Mouse (Mus musculus) neural tube, embryonic 12.5 days (tissue): ENCODE data around the gene Gng13. TPM values are rescaled to one million over a fixed set of nuclear protein-coding genes. Genes with fewer than 3 reads are reported as not detected.
A peak's percentile ranks its signal among the peaks of the same experiment; 100 is the strongest.

ENCODE experiments used
- ATAC-seq: fragments of 200-750 bp; cut with Nextera tagmentation; 2 replicates; pipeline ENCODE4 v1.8.0; 2017; ENCODE audit warnings: low read depth, mild to moderate bottlenecking, moderate TSS enrichment, moderate library complexity; ENCODE audit not compliant: low FRiP score
- H3K27ac ChIP-seq: fragments of 300-500 bp; sonication (generic); 2 replicates; pipeline ENCODE4 v1.5.1; 2016
- H3K27me3 ChIP-seq: fragments of 300-500 bp; sonication (generic); replicated peaks from 2 replicates; pipeline ENCODE4 v1.6.1; 2016; ENCODE audit warnings: mild to moderate bottlenecking
- H3K36me3 ChIP-seq: fragments of 300-500 bp; sonication (generic); 2 replicates; pipeline ENCODE4 v1.6.1; 2016; ENCODE audit warnings: mild to moderate bottlenecking
- H3K4me1 ChIP-seq: fragments of 300-500 bp; sonication (generic); 2 replicates; pipeline ENCODE4 v1.6.1; 2016
- H3K4me2 ChIP-seq: fragments of 300-500 bp; sonication (generic); replicated peaks from 2 replicates; pipeline ENCODE4 v1.6.1; 2016; ENCODE audit warnings: mild to moderate bottlenecking
- H3K4me3 ChIP-seq: fragments of 300-500 bp; sonication (generic); 2 replicates; pipeline ENCODE4 v1.5.1; 2016
- H3K9ac ChIP-seq: fragments of 300-500 bp; sonication (generic); 2 replicates; pipeline ENCODE4 v1.6.1; 2016; ENCODE audit warnings: mild to moderate bottlenecking
- H3K9me3 ChIP-seq: fragments of 300-500 bp; sonication (generic); 2 replicates; pipeline ENCODE4 v1.6.1; 2016; ENCODE audit warnings: mild to moderate bottlenecking
- WGBS: fragments of 180-500 bp; shearing (Covaris S2); methylation state at CpG from one replicate; pipeline ENCODE4 v1.1.7; 2016; 5-methylcytosine and 5-hydroxymethylcytosine counted together
- polyA plus RNA-seq: library from polyadenylated mRNA; unstranded; fragments of >200 nt; fragmentation: Nextera tagmentation; extraction: Ambion mirVana; gene quantifications from 2 replicates; pipeline ENCODE4 v1.2.1, GENCODE M21; 2016

The Gng13 gene
- polyA plus RNA-seq, 1 experiment from 2014 or later: 2.1 TPM

GRCm38 (mm10) chr17:25711136-25711535 lies 5.8 kb upstream of the Gng13 start:
- WGBS: 82% methylated on average over 4 of the region's 4 CpGs
- H3K4me1 ChIP-seq: no peaks in the 10 kb centered on the region
- H3K36me3 ChIP-seq: no peaks in the 10 kb centered on the region
- no peak overlapping the region for H3K9ac ChIP-seq
- no peak for ATAC-seq
- H3K27ac ChIP-seq: no peak overlapping the region
- H3K9me3 ChIP-seq: no peaks in the 10 kb centered on the region
- no peak overlapping the region for H3K4me3 ChIP-seq
- H3K27me3 ChIP-seq: peaks cover 6% of the 10 kb centered on the region
- H3K4me2 ChIP-seq: no peak overlapping the region

- H3K27me3 ChIP-seq: peaks cover 36% of the 10 kb centered on the region
- no peak overlapping the region for H3K9ac ChIP-seq
- peaks cover 10% of the 10 kb centered on the region; the same call in 1 of the 2 replicates for H3K4me1 ChIP-seq
- ATAC-seq: no peak
- H3K4me3 ChIP-seq: no peak overlapping the region
- no peak overlapping the region for H3K4me2 ChIP-seq
- no peaks in the 10 kb centered on the region for H3K9me3 ChIP-seq
- no peak overlapping the region for H3K27ac ChIP-seq
- 59% methylated on average over 3 of the region's 3 CpGs for WGBS
- peaks cover 10% of the 10 kb centered on the region for H3K36me3 ChIP-seq
These were observed 1.3 kb upstream of the Gng13 start for GRCm38 (mm10) chr17:25715627-25716026.

DNA sequence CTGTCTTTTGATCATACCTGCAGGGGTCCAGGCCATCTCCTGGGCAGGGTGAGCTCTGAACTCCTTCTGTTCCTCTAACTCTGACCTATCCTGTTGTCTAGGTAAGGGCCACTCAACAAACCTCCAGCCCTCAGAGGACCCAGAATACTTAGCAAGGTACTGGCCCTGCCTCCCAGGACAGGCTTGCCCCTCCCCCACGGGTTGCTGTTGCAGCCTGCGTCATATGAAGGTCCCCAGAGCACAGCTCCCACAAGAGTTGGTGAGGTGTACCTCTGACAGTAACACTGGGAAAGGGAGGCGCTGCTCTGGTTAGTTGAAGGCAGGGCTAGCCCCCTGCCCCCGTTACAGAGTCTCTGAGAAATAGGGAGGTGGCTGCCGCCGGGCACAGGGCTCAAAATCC lies 841 bp upstream of the Gng13 start:
- peaks cover 10% of the 10 kb centered on the region; the same call in 1 of the 2 replicates for H3K4me1 ChIP-seq
- no peak overlapping the region for H3K4me2 ChIP-seq
- peaks cover 15% of the 10 kb centered on the region for H3K36me3 ChIP-seq
- no peak overlapping the region for H3K27ac ChIP-seq
- H3K27me3 ChIP-seq: peaks cover 36% of the 10 kb centered on the region
- H3K9ac ChIP-seq: no peak overlapping the region
- H3K4me3 ChIP-seq: no peak overlapping the region
- ATAC-seq: no peak
- WGBS: 5% methylated on average over 6 of the region's 6 CpGs
- no peaks in the 10 kb centered on the region for H3K9me3 ChIP-seq

- no peak for ATAC-seq
- 4% methylated on average over 6 of the region's 6 CpGs for WGBS
- Histone ChIP-seq H3K4me1 (peaks cover 10% of the 10 kb centered on the region; the same call in 1 of the 2 replicates), H3K27me3 (peaks cover 36% of the 10 kb centered on the region), H3K4me3 (peak overlapping the region; percentile 33), H3K27ac (no peak overlapping the region), H3K9me3 (no peaks in the 10 kb centered on the region), H3K4me2 (peak overlapping the region; percentile 71), H3K36me3 (peaks cover 26% of the 10 kb centered on the region), H3K9ac (peak overlapping the region; percentile 53; the same call in 1 of the 2 replicates)
These were observed 720 bp downstream of the Gng13 start for GRCm38 (mm10) chr17:25717691-25718090.

- no peak overlapping the region for H3K4me2 ChIP-seq
- H3K9me3 ChIP-seq: no peaks in the 10 kb centered on the region
- peaks cover 14% of the 10 kb centered on the region for H3K4me1 ChIP-seq
- 98% methylated on average over 5 of the region's 5 CpGs for WGBS
- H3K27ac ChIP-seq: no peak overlapping the region
- ATAC-seq: no peak
- no peak overlapping the region for H3K9ac ChIP-seq
- H3K27me3 ChIP-seq: peaks cover 26% of the 10 kb centered on the region
- H3K36me3 ChIP-seq: peaks cover 42% of the 10 kb centered on the region
- H3K4me3 ChIP-seq: no peak overlapping the region
These were observed 4.5 kb downstream of the Gng13 start for GRCm38 (mm10) chr17:25721476-25721875.

DNA sequence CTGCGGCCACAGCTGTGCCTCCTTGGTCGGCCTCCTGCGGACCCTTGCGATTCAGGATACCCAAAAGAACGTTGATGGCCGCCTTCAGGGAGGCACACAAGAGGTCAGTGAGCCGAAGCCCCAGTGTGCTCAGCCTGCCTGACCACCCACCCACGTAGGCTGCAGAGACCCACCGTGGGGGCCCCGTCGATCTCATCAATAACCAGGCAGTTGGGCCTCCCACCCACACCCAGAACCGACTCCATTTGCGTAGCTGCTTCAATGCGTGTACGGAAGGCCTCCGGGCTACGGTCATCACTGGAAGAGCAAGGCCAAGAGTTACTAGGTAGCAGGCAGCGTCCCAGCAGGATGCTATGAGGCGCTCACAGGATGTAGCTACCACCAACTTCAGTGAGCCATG lies 6.5 kb downstream of the Gng13 start:
- 92% methylated on average over 19 of the region's 19 CpGs for WGBS
- no peak overlapping the region for H3K4me2 ChIP-seq
- 0 out of 2 replicates have a peak overlapping the region, but pooled peaks have one; percentile 8 for H3K9ac ChIP-seq
- H3K9me3 ChIP-seq: no peaks in the 10 kb centered on the region
- H3K4me1 ChIP-seq: peaks cover 18% of the 10 kb centered on the region
- H3K4me3 ChIP-seq: no peak overlapping the region
- H3K27me3 ChIP-seq: peaks cover 6% of the 10 kb centered on the region; the same call in 1 of the 2 replicates
- no peak overlapping the region for H3K27ac ChIP-seq
- no peak for ATAC-seq
- H3K36me3 ChIP-seq: peaks cover 42% of the 10 kb centered on the region

- no peak overlapping the region for H3K4me3 ChIP-seq
- H3K9me3 ChIP-seq: no peaks in the 10 kb centered on the region
- H3K9ac ChIP-seq: no peak overlapping the region
- peaks cover 22% of the 10 kb centered on the region for H3K4me1 ChIP-seq
- ATAC-seq: no peak
- H3K27me3 ChIP-seq: peaks cover 3% of the 10 kb centered on the region; the same call in 1 of the 2 replicates
- H3K4me2 ChIP-seq: no peak overlapping the region
- WGBS: 72% methylated on average over 7 of the region's 7 CpGs
- peaks cover 42% of the 10 kb centered on the region for H3K36me3 ChIP-seq
- no peak overlapping the region for H3K27ac ChIP-seq
These were observed 6.9 kb downstream of the Gng13 start for GRCm38 (mm10) chr17:25723919-25724318.

GRCm38 (mm10) chr17:25725264-25725663 lies 8.3 kb downstream of the Gng13 start:
- Histone ChIP-seq H3K9ac (no peak overlapping the region), H3K9me3 (no peaks in the 10 kb centered on the region), H3K27ac (no peak overlapping the region), H3K36me3 (peaks cover 38% of the 10 kb centered on the region), H3K27me3 (no peaks in the 10 kb centered on the region), H3K4me2 (no peak overlapping the region), H3K4me1 (peaks cover 23% of the 10 kb centered on the region), H3K4me3 (no peak overlapping the region)
- no peak for ATAC-seq
- WGBS: 79% methylated on average over 6 of the region's 6 CpGs

- ATAC-seq: peak; percentile 97
- Histone ChIP-seq H3K4me3 (peak within 1 kb of the TSS; percentile 63), H3K27ac (no peak within 1 kb of the TSS), H3K36me3 (peaks cover 33% of the 10 kb centered on the region), H3K9me3 (no peaks in the 10 kb centered on the region), H3K4me2 (peak within 1 kb of the TSS; percentile 93), H3K4me1 (peaks cover 26% of the 10 kb centered on the region), H3K27me3 (no peaks in the 10 kb centered on the region), H3K9ac (peak within 1 kb of the TSS; percentile 77)
- WGBS: under 1% methylated on average over 37 of the region's 37 CpGs
These were observed 10.5 kb downstream of the Gng13 start, which contains the start of the genes Chtf18 and Rpusd1 for GRCm38 (mm10) chr17:25727265-25728008. Chtf18 (minus strand) TSS chr17:25727419. Rpusd1 (plus strand) TSS chr17:25727670.

GRCm38 (mm10) chr17:25728009-25728270 lies 11.0 kb downstream of the Gng13 start:
- peak overlapping the region; percentile 77 for H3K9ac ChIP-seq
- peak overlapping the region; percentile 93 for H3K4me2 ChIP-seq
- H3K27me3 ChIP-seq: no peaks in the 10 kb centered on the region
- H3K9me3 ChIP-seq: no peaks in the 10 kb centered on the region
- peaks cover 26% of the 10 kb centered on the region for H3K4me1 ChIP-seq
- peak overlapping the region; percentile 63 for H3K4me3 ChIP-seq
- peaks cover 28% of the 10 kb centered on the region for H3K36me3 ChIP-seq
- 23% methylated on average over 4 of the region's 4 CpGs for WGBS
- H3K27ac ChIP-seq: no peak overlapping the region
- ATAC-seq: peak; percentile 19

DNA sequence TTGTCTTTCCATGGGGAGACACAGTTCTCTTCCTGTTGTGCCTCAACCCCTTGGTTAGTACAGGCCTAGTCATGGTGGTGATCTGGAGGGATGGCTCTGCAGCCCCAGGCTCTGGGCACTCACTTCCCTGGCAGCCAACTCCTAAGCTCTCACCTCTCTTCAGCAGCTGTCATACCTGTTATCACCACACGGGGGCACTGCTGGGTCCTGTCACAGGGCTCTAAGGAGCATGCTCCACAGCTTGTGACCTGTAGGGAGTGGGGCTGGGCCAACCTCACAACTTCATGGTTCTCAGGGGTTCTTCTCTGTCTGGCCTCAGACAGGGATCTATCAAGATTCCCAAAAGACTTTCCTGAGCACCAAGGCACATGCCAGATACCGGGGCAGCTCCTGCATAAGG lies 15.1 kb downstream of the Gng13 start:
- no peak for ATAC-seq

GRCm38 (mm10) chr17:25735246-25735645 lies 18.3 kb downstream of the Gng13 start:
- no peak overlapping the region for H3K27ac ChIP-seq
- peaks cover 3% of the 10 kb centered on the region; the same call in 1 of the 2 replicates for H3K4me1 ChIP-seq
- no peaks in the 10 kb centered on the region for H3K27me3 ChIP-seq
- no peak for ATAC-seq
- H3K4me3 ChIP-seq: no peak overlapping the region
- no peaks in the 10 kb centered on the region for H3K9me3 ChIP-seq
- no peak overlapping the region for H3K9ac ChIP-seq
- no peak overlapping the region for H3K4me2 ChIP-seq
- 88% methylated on average over 5 of the region's 5 CpGs for WGBS
- H3K36me3 ChIP-seq: peaks cover 11% of the 10 kb centered on the region

More for the DNA sequence above, 15.1 kb downstream of the Gng13 start:
- H3K9ac ChIP-seq: no peak overlapping the region
- no peak overlapping the region for H3K4me3 ChIP-seq
- H3K9me3 ChIP-seq: no peaks in the 10 kb centered on the region
- peaks cover 14% of the 10 kb centered on the region for H3K36me3 ChIP-seq
- H3K27ac ChIP-seq: no peak overlapping the region
- 22% methylated on average over 2 of the region's 2 CpGs for WGBS
- peaks cover 16% of the 10 kb centered on the region for H3K4me1 ChIP-seq
- H3K27me3 ChIP-seq: no peaks in the 10 kb centered on the region
- H3K4me2 ChIP-seq: no peak overlapping the region

- no peaks in the 10 kb centered on the region for H3K27me3 ChIP-seq
- no peak within 1 kb of the TSS for H3K27ac ChIP-seq
- H3K4me1 ChIP-seq: peaks cover 3% of the 10 kb centered on the region; the same call in 1 of the 2 replicates
- H3K9ac ChIP-seq: no peak within 1 kb of the TSS
- no peak within 1 kb of the TSS for H3K4me2 ChIP-seq
- no peak within 1 kb of the TSS for H3K4me3 ChIP-seq
- 82% methylated on average over 3 of the region's 3 CpGs for WGBS
- no peak for ATAC-seq
- H3K9me3 ChIP-seq: no peaks in the 10 kb centered on the region
- peaks cover 6% of the 10 kb centered on the region for H3K36me3 ChIP-seq
These were observed 18.8 kb downstream of the Gng13 start, which contains the start of gene Mslnl for GRCm38 (mm10) chr17:25735745-25736144. Mslnl (plus strand) TSS chr17:25736042.
